Mouse (Mus musculus) CH12.LX (cell line): ENCODE measurements around the gene Fam193a.

Experiments
- CTCF ChIP-seq, 2 experiments: IDR thresholded peaks in 1 of 2; conservative IDR thresholded peaks in 1 of 2; 2 replicates each; pipeline ENCODE4 v1.5.1; 2011 to 2012; ENCODE audit warnings: low read depth in 2 of 2, low read length in 2 of 2, improper control_type of control experiment in 1 of 2, inconsistent platforms in 1 of 2, mild to moderate bottlenecking in 1 of 2, moderate library complexity in 1 of 2
- E2F4 ChIP-seq: IDR thresholded peaks from 2 replicates; pipeline ENCODE4 v1.6.1; 2011; ENCODE audit warnings: low read depth, low read length, improper control_type of control experiment; ENCODE audit not compliant: insufficient replicate concordance
- KAT2A ChIP-seq: IDR thresholded peaks from 2 replicates; pipeline ENCODE4 v1.6.1; 2012; ENCODE audit warnings: low read length, improper control_type of control experiment, inconsistent platforms; ENCODE audit not compliant: insufficient replicate concordance
- NELFE ChIP-seq: IDR thresholded peaks from 2 replicates; pipeline ENCODE4 v1.6.1; 2011; ENCODE audit warnings: low read depth, low read length, improper control_type of control experiment
- NRF1 ChIP-seq: IDR thresholded peaks from 2 replicates; pipeline ENCODE4 v1.6.1; 2014; ENCODE audit warnings: low read depth, mild to moderate bottlenecking, inconsistent platforms, low read length, improper control_type of control experiment, moderate library complexity
- POLR2AphosphoS2 ChIP-seq: IDR thresholded peaks from 2 replicates; pipeline ENCODE4 v1.6.1; 2011; ENCODE audit warnings: low read depth, low read length, improper control_type of control experiment
- TBP ChIP-seq: conservative IDR thresholded peaks from 2 replicates; pipeline ENCODE4 v1.6.1; 2011; ENCODE audit warnings: low read depth, low read length, improper control_type of control experiment

GRCm38 (mm10) chr5:34398326-34398725 lies 28.6 kb downstream of the Fam193a start:
- TF ChIP-seq KAT2A (no peak), POLR2AphosphoS2 (no peak), CTCF (conservative IDR thresholded peaks at IDR 0.05 in 1 of 2, IDR thresholded peaks at IDR 0.05 in 1 of 2; ENCODE audit: low read depth in 2 of 2, low read length in 2 of 2) (no peak), NELFE (no peak), NRF1 (no peak), E2F4 (no peak), TBP (no peak)
